Mouse (Mus musculus): ENCODE results near the gene Rell1.

Rell1 gene

GRCm38 (mm10) chr5:63953401-63954032, 15.2 kb downstream of the Rell1 start:
- DNase-seq (ENCODE audit: extremely low spot score) = no peak

- no peak for DNase-seq (ENCODE audit: extremely low spot score)
These were observed 16.7 kb downstream of the Rell1 start for GRCm38 (mm10) chr5:63952039-63952438.

- no peak for DNase-seq (ENCODE audit: extremely low spot score)
These were observed 17.2 kb downstream of the Rell1 start for GRCm38 (mm10) chr5:63951421-63951911.

GRCm38 (mm10) chr5:63949195-63949594, 19.5 kb downstream of the Rell1 start:
- no peak for DNase-seq (ENCODE audit: extremely low spot score)

GRCm38 (mm10) chr5:63947526-63947925, 21.2 kb downstream of the Rell1 start:
- DNase-seq (ENCODE audit: extremely low spot score) = no peak

- DNase-seq (ENCODE audit: extremely low spot score) = no peak
These were observed 25.4 kb downstream of the Rell1 start for GRCm38 (mm10) chr5:63943291-63943690.

GRCm38 (mm10) chr5:63941891-63942290, 26.8 kb downstream of the Rell1 start:
- no peak for DNase-seq (ENCODE audit: extremely low spot score)

GRCm38 (mm10) chr5:63938575-63938974, 30.1 kb downstream of the Rell1 start:
- no peak for DNase-seq (ENCODE audit: extremely low spot score)

GRCm38 (mm10) chr5:63936740-63937139, 32.0 kb downstream of the Rell1 start:
- no peak for DNase-seq (ENCODE audit: extremely low spot score)

GRCm38 (mm10) chr5:63935581-63935980, 33.1 kb downstream of the Rell1 start:
- DNase-seq (ENCODE audit: extremely low spot score) = no peak

GRCm38 (mm10) chr5:63932829-63933228, 35.9 kb downstream of the Rell1 start:
- DNase-seq (ENCODE audit: extremely low spot score) = no peak

GRCm38 (mm10) chr5:63930824-63931358, 37.8 kb downstream of the Rell1 start:
- no peak for DNase-seq (ENCODE audit: extremely low spot score)

- no peak for DNase-seq (ENCODE audit: extremely low spot score)
These were observed 43.6 kb downstream of the Rell1 start for GRCm38 (mm10) chr5:63925035-63925628.

GRCm38 (mm10) chr5:63923305-63924025, 45.2 kb downstream of the Rell1 start:
- no peak for DNase-seq (ENCODE audit: extremely low spot score)

- DNase-seq (ENCODE audit: extremely low spot score) = no peak
These were observed 50.5 kb downstream of the Rell1 start for GRCm38 (mm10) chr5:63918201-63918600.

GRCm38 (mm10) chr5:63916457-63917139, 52.1 kb downstream of the Rell1 start:
- DNase-seq (ENCODE audit: extremely low spot score) = no peak

GRCm38 (mm10) chr5:63914896-63915295, 53.8 kb downstream of the Rell1 start:
- no peak for DNase-seq (ENCODE audit: extremely low spot score)

- no peak for DNase-seq (ENCODE audit: extremely low spot score)
These were observed 58.3 kb downstream of the Rell1 start for GRCm38 (mm10) chr5:63910171-63910960.

- DNase-seq (ENCODE audit: extremely low spot score) = no peak
These were observed 61.2 kb downstream of the Rell1 start for GRCm38 (mm10) chr5:63907513-63907912.

- DNase-seq (ENCODE audit: extremely low spot score) = peak; percentile 85
These were observed 62.3 kb downstream of the Rell1 start for GRCm38 (mm10) chr5:63906149-63907093.
